Mouse (Mus musculus) spleen, adult 10 weeks (tissue): ENCODE results near the gene Zfp719. TPM values are rescaled to one million over a fixed set of nuclear protein-coding genes. Genes with fewer than 3 reads are reported as not detected.

Experiments
- polyA plus RNA-seq: library from polyadenylated mRNA; stranded (reverse); fragments of 350-450 nt; fragmentation: Illumina TruSeq; extraction: RNeasy Lipid Tissue Mini Kit (QIAGEN cat#74804); gene quantifications from one replicate; pipeline ENCODE4 v1.2.3, GENCODE M21; 2015; ENCODE audit warnings: low replicate concordance; ENCODE audit not compliant: insufficient read depth

The Zfp719 gene
- 7.9 TPM for polyA plus RNA-seq

GRCm38 (mm10) chr7:43579440-43580171, at the start of gene Zfp719:
TSS of gene Zfp719 (plus strand) at chr7:43579610.

GRCm38 (mm10) chr7:43544225-43544977, 35.0 kb upstream of the Zfp719 start, which contains the start of gene Cd33:
TSS of gene Cd33 (minus strand) at chr7:43544428.

GRCm38 (mm10) chr7:43562006-43562633, 17.3 kb upstream of the Zfp719 start, which contains the start of gene Zfp658:
TSS of gene Zfp658 (plus strand) at chr7:43562256.

GRCm38 (mm10) chr7:43606896-43607742, 27.7 kb downstream of the Zfp719 start, which contains the start of gene Zfp819:
TSS of gene Zfp819 (plus strand) at chr7:43607169.

GRCm38 (mm10) chr7:43634500-43634899, 55.1 kb downstream of the Zfp719 start, which contains the start of gene Ceacam18:
TSS of gene Ceacam18 (plus strand) at chr7:43634707.

Other genes starting within 250 kb of the Zfp719 start
- 0.94 TPM for gene Siglecf, start 228.3 kb upstream of the Zfp719 start, polyA plus RNA-seq
- gene Siglecg, start 171.4 kb upstream of the Zfp719 start, polyA plus RNA-seq: 244 TPM
- not detected for gene Lim2, start 151.9 kb upstream of the Zfp719 start, polyA plus RNA-seq
- 79.6 TPM for gene Nkg7, start 142.5 kb upstream of the Zfp719 start, polyA plus RNA-seq
- not detected for gene Cldnd2, start 138.8 kb upstream of the Zfp719 start, polyA plus RNA-seq
- 48.7 TPM for gene Etfb, start 135.5 kb upstream of the Zfp719 start, polyA plus RNA-seq
- not detected for gene Gm45233, start 135.5 kb upstream of the Zfp719 start, polyA plus RNA-seq
- 1.5 TPM for gene Vsig10l, start 116.5 kb upstream of the Zfp719 start, polyA plus RNA-seq
- not detected for gene Iglon5, start 89.5 kb upstream of the Zfp719 start, polyA plus RNA-seq
- gene 4931406B18Rik, start 73.7 kb upstream of the Zfp719 start, polyA plus RNA-seq: 0.12 TPM
- 36.3 TPM for gene Cd33, start 35.2 kb upstream of the Zfp719 start, polyA plus RNA-seq
- gene Zfp658, start 17.4 kb upstream of the Zfp719 start, polyA plus RNA-seq: 9.9 TPM
- gene Zfp819, start 27.6 kb downstream of the Zfp719 start, polyA plus RNA-seq: 0.28 TPM
- not detected for gene Ceacam18, start 55.1 kb downstream of the Zfp719 start, polyA plus RNA-seq
- gene Siglece, start 80.6 kb downstream of the Zfp719 start, polyA plus RNA-seq: 26.2 TPM
- 5.7 TPM for gene Ctu1, start 92.4 kb downstream of the Zfp719 start, polyA plus RNA-seq
- gene Klk14, start 110.8 kb downstream of the Zfp719 start, polyA plus RNA-seq: not detected
- not detected for gene Klk13, start 133.0 kb downstream of the Zfp719 start, polyA plus RNA-seq
- gene Klk12, start 189.3 kb downstream of the Zfp719 start, polyA plus RNA-seq: not detected
- not detected for gene Klk11, start 195.0 kb downstream of the Zfp719 start, polyA plus RNA-seq
- gene Klk10, start 201.4 kb downstream of the Zfp719 start, polyA plus RNA-seq: not detected
- not detected for gene Klk9, start 212.3 kb downstream of the Zfp719 start, polyA plus RNA-seq
- gene Klk8, start 218.0 kb downstream of the Zfp719 start, polyA plus RNA-seq: 18.2 TPM
- not detected for gene Klk7, start 231.7 kb downstream of the Zfp719 start, polyA plus RNA-seq
- not detected for gene Klk6, start 244.9 kb downstream of the Zfp719 start, polyA plus RNA-seq